Mouse (Mus musculus) C2C12 (cell line): ENCODE measurements around the gene Tmed4. TPM values are rescaled to one million over a fixed set of nuclear protein-coding genes. Genes with fewer than 3 reads are reported as not detected.

ENCODE experiments used
- H3K27me3 ChIP-seq: one replicate; pipeline ENCODE4 v1.6.1; 2011; ENCODE audit not compliant: control insufficient read depth, insufficient read depth, insufficient read length
- H3K36me3 ChIP-seq: one replicate; pipeline ENCODE4 v1.6.1; 2011; ENCODE audit not compliant: control insufficient read depth, insufficient read depth
- H3K4me3 ChIP-seq: one replicate; pipeline ENCODE4 v1.5.1; 2011; ENCODE audit warnings: mild to moderate bottlenecking, control low read depth; ENCODE audit not compliant: poor library complexity, insufficient read depth, severe bottlenecking
- H3K79me2 ChIP-seq: one replicate; pipeline ENCODE4 v1.6.1; 2011; ENCODE audit not compliant: control insufficient read depth, insufficient read depth
- H3K79me3 ChIP-seq: one replicate; pipeline ENCODE4 v1.6.1; 2011; ENCODE audit warnings: low read depth, control low read depth
- H3ac ChIP-seq: one replicate; pipeline ENCODE3; 2011; ENCODE audit warnings: low read depth; ENCODE audit not compliant: control insufficient read depth, insufficient read length
- CEBPB ChIP-seq: IDR thresholded peaks from one replicate; pipeline ENCODE4 v1.6.1; 2011; ENCODE audit warnings: low read depth, mild to moderate bottlenecking, control low read depth, moderate library complexity
- CTCF ChIP-seq: IDR thresholded peaks from one replicate; pipeline ENCODE4 v1.5.1; 2011; ENCODE audit not compliant: control insufficient read depth, insufficient read depth, insufficient read length
- FOSL1 ChIP-seq: IDR thresholded peaks from one replicate; pipeline ENCODE4 v1.8.0; 2011; ENCODE audit warnings: mild to moderate bottlenecking, low read length; ENCODE audit not compliant: poor library complexity, insufficient read depth, severe bottlenecking
- MAX ChIP-seq: IDR thresholded peaks from one replicate; pipeline ENCODE4 v1.6.1; 2011; ENCODE audit warnings: mild to moderate bottlenecking, control low read depth
- MYOD1 ChIP-seq: IDR thresholded peaks from one replicate; pipeline ENCODE4 v1.6.1; 2011; ENCODE audit warnings: low read depth; ENCODE audit not compliant: control insufficient read depth, insufficient read length
- MYOG ChIP-seq: IDR thresholded peaks from one replicate; pipeline ENCODE4 v1.6.1; 2011; ENCODE audit not compliant: control insufficient read depth, insufficient read length; ENCODE audit errors: extremely low read depth
- USF1 ChIP-seq: IDR thresholded peaks from one replicate; pipeline ENCODE4 v1.6.1; 2011; ENCODE audit warnings: low read depth, mild to moderate bottlenecking, control low read depth, moderate library complexity
- polyA plus RNA-seq: library from polyadenylated mRNA; unstranded; fragments of >200 nt; fragmentation: generic; extraction: Trizol; gene quantifications from one replicate; pipeline ENCODE4 v1.2.1, GENCODE M21; 2012; ENCODE audit warnings: missing spikeins

The Tmed4 gene
- polyA plus RNA-seq, 1 experiment: 58.0 TPM

- Histone ChIP-seq H3K27me3 (peaks cover 49% of the 10 kb centered on the region), H3ac (no peak overlapping the region), H3K4me3 (no peak overlapping the region), H3K36me3 (no peaks in the 10 kb centered on the region), H3K79me2 (no peaks in the 10 kb centered on the region), H3K79me3 (no peaks in the 10 kb centered on the region)
- TF ChIP-seq CTCF (no peak), MYOD1 (no peak), CEBPB (no peak), MYOG (no peak), MAX (no peak), FOSL1 (no peak), USF1 (no peak)
These were observed 52.5 kb downstream of the Tmed4 start for GRCm38 (mm10) chr11:6222187-6222586.

Other genes with a start within 250 kb of the Tmed4 start
- 0.06 TPM for gene Camk2b, start 208.5 kb downstream of the Tmed4 start, polyA plus RNA-seq
- 0.08 TPM for gene A730071L15Rik, start 74.8 kb downstream of the Tmed4 start, polyA plus RNA-seq
- gene Nudcd3, start 74.5 kb downstream of the Tmed4 start, polyA plus RNA-seq: 56.1 TPM
- 0.01 TPM for gene Npc1l1, start 44.7 kb downstream of the Tmed4 start, polyA plus RNA-seq
- gene Ddx56, start 7.1 kb downstream of the Tmed4 start, polyA plus RNA-seq: 77.3 TPM
- 102 TPM for gene Ogdh, start 16.8 kb upstream of the Tmed4 start, polyA plus RNA-seq
- 33.0 TPM for gene Zmiz2, start 114.2 kb upstream of the Tmed4 start, polyA plus RNA-seq
- 4,929 TPM for gene Ppia, start 140.6 kb upstream of the Tmed4 start, polyA plus RNA-seq
- 153 TPM for gene H2afv, start 169.6 kb upstream of the Tmed4 start, polyA plus RNA-seq
- 41.0 TPM for gene Purb, start 201.0 kb upstream of the Tmed4 start, polyA plus RNA-seq
- 0.04 TPM for gene Myo1g, start 246.1 kb upstream of the Tmed4 start, polyA plus RNA-seq